Comparison of ENCODE assay signal across 13 mouse cellular contexts in genomic region chr4:62514995-62515394, GRCm38 (mm10). TPM values are rescaled to one million over a fixed set of nuclear protein-coding genes. Genes with fewer than 3 reads are reported as not detected.
DNase-seq lines count a peak whose midpoint lies in the region; ATAC-seq and TF ChIP-seq lines count a peak whose summit lies in the region.
"Had no signal": no experiment of that assay in that cellular context is flagged by ENCODE, and none has a peak within 500 bp of the region (broad histone marks: within the 10 kb centered on the region; RNA-seq: fewer than 3 reads in every experiment).

No protein-coding gene starts in this region.

- peaks cover 48% of the 10 kb centered on the region for H3K4me1 ChIP-seq in heart, embryonic 12.5 days (replicated peaks)
- peaks cover 24% of the 10 kb centered on the region for H3K4me1 ChIP-seq in lung, embryonic 14.5 days (ENCODE audit: insufficient read depth)
- peaks cover 20 to 49% of the 10 kb centered on the region in 2 experiments for H3K4me1 ChIP-seq in liver, embryonic 14.5 days (replicated peaks; ENCODE audit: control insufficient read depth in 2 of 2, insufficient read depth in 2 of 2, low read length in 1 of 2)

- TF ChIP-seq CTCF in lung, embryonic 14.5 days (IDR thresholded peaks at IDR 0.05; ENCODE audit: low read depth): no peak
- no peak for TF ChIP-seq CTCF in liver, embryonic 14.5 days (IDR thresholded peaks at IDR 0.05; ENCODE audit: low read depth)

- no peaks in the 10 kb centered on the region for H3K9me3 ChIP-seq in heart, embryonic 12.5 days (replicated peaks)
- no peaks in the 10 kb centered on the region for H3K9me3 ChIP-seq in lung, embryonic 14.5 days (ENCODE audit: low read depth, low read length)
- H3K9me3 ChIP-seq in liver, embryonic 14.5 days (ENCODE audit: control insufficient read depth, low read length): no peaks in the 10 kb centered on the region
- H3K9me3 ChIP-seq: limb, embryonic 10.5 days had no signal

- peak overlapping the region; percentile 82 for H3K27ac ChIP-seq in heart, embryonic 12.5 days (ENCODE audit: poor library complexity, severe bottlenecking)
- peak overlapping the region; percentile 79; the same call in 1 of the 2 replicates for H3K27ac ChIP-seq in lung, embryonic 14.5 days (ENCODE audit: low read depth)
- H3K27ac ChIP-seq in liver, embryonic 14.5 days: peak overlapping the region; percentile 98

- H3K4me3 ChIP-seq in heart, embryonic 12.5 days: peak overlapping the region; percentile 22; the same call in 1 of the 2 replicates
- peak overlapping the region; percentile 21; the same call in 1 of the 2 replicates for H3K4me3 ChIP-seq in lung, embryonic 14.5 days (ENCODE audit: low read depth, low read length)
- H3K4me3 ChIP-seq in liver, embryonic 14.5 days (ENCODE audit: insufficient read depth in 1 of 2, low read depth in 2 of 2, low read length in 2 of 2): peak overlapping the region; percentile 92 to 98
- H3K4me3 ChIP-seq: myocyte had no signal

- H3K27me3 ChIP-seq in heart, embryonic 12.5 days (replicated peaks): no peaks in the 10 kb centered on the region
- H3K27me3 ChIP-seq in lung, embryonic 14.5 days (ENCODE audit: insufficient read depth, low read length): no peaks in the 10 kb centered on the region
- no peaks in the 10 kb centered on the region for H3K27me3 ChIP-seq in liver, embryonic 14.5 days (ENCODE audit: control insufficient read depth, insufficient read depth, low read length)

- DNase-seq in cerebellum, adult 11-12 months: peak; percentile 37
- DNase-seq in cerebellum, postnatal 4 days (ENCODE audit: low spot score in 2 of 2): no peak
- no peak for DNase-seq in heart, adult 9 months (ENCODE audit: low spot score in 2 of 2)
- DNase-seq in lung, embryonic 14.5 days: peak; percentile 44
- no peak for DNase-seq in lung, postnatal 14 days
- no peak for DNase-seq in liver, embryonic 14.5 days (ENCODE audit: low read depth in 3 of 3, low spot score in 3 of 3)
- no peak for DNase-seq in layer of hippocampus, adult 9-10 months (ENCODE audit: low spot score)
- DNase-seq: adrenal gland, postnatal 14 days; layer of hippocampus, adult 9-11 months had no signal

- ATAC-seq in heart, embryonic 12.5 days (ENCODE audit: insufficient number of reproducible peaks, low FRiP score): no peak
- ATAC-seq in lung, embryonic 14.5 days (ENCODE audit: insufficient read depth): no peak
- ATAC-seq in liver, embryonic 14.5 days (ENCODE audit: insufficient read depth): no peak
- ATAC-seq: inflammation-experienced regulatory T-cells, adult 6 months had no signal

- peak overlapping the region; percentile 84 for H3K4me2 ChIP-seq in heart, embryonic 12.5 days
- H3K4me2 ChIP-seq in lung, embryonic 14.5 days: peak overlapping the region; percentile 33; the same call in 1 of the 2 replicates
- H3K4me2 ChIP-seq in liver, embryonic 14.5 days (ENCODE audit: low read depth): peak overlapping the region; percentile 87

- peaks cover 40% of the 10 kb centered on the region for H3K36me3 ChIP-seq in heart, embryonic 12.5 days
- H3K36me3 ChIP-seq in lung, embryonic 14.5 days (ENCODE audit: insufficient read depth): peaks cover 36% of the 10 kb centered on the region
- peaks cover 58% of the 10 kb centered on the region for H3K36me3 ChIP-seq in liver, embryonic 14.5 days (replicated peaks; ENCODE audit: control insufficient read depth, insufficient read depth, low read depth)

- no peak for TF ChIP-seq EP300 in liver, embryonic 14.5 days (IDR thresholded peaks at IDR 0.05; ENCODE audit: low read depth)

- WGBS in heart, embryonic 12.5 days: 62% methylated on average over 7 of the region's 7 CpGs
- WGBS in lung, embryonic 14.5 days: 55% methylated on average over 7 of the region's 7 CpGs
- WGBS in liver, embryonic 14.5 days (ENCODE audit: insufficient replicate concordance): 60% methylated on average over 7 of the region's 7 CpGs

- no peak overlapping the region for H3K9ac ChIP-seq in heart, embryonic 12.5 days
- 0 out of 2 replicates have a peak overlapping the region, but pooled peaks have one; percentile 9 for H3K9ac ChIP-seq in lung, embryonic 14.5 days
- H3K9ac ChIP-seq in liver, embryonic 14.5 days (replicated peaks): peak overlapping the region; percentile 100

RNA-seq across cellular contexts. Expression of gene Alad, which starts 4.7 kb away (rescaled TPM):
- 74.3 and 80.0 TPM in 2 replicates for polyA plus RNA-seq in heart, embryonic 12.5 days (2016; fragmentation: Nextera tagmentation; extraction: Ambion mirVana)
- polyA plus RNA-seq in lung, embryonic 14.5 days (2014; fragmentation: Nextera tagmentation; extraction: Ambion mirVana): 103 and 110 TPM in 2 replicates
- polyA plus RNA-seq in liver, embryonic 14.5 days (2012; rRNA removed): 296 and 338 TPM in 2 replicates
- polyA plus RNA-seq in liver, embryonic 14.5 days (2014; fragmentation: Nextera tagmentation; extraction: Ambion mirVana): 629 and 675 TPM in 2 replicates

RNA-seq across cellular contexts. Expression of gene Pole3, which starts 9.9 kb away (rescaled TPM):
- polyA plus RNA-seq in heart, embryonic 12.5 days (2016; fragmentation: Nextera tagmentation; extraction: Ambion mirVana): 53.6 and 59.9 TPM in 2 replicates
- 94.5 and 96.4 TPM in 2 replicates for polyA plus RNA-seq in lung, embryonic 14.5 days (2014; fragmentation: Nextera tagmentation; extraction: Ambion mirVana)
- 24.3 and 37.4 TPM in 2 replicates for polyA plus RNA-seq in liver, embryonic 14.5 days (2012; rRNA removed)
- 54.7 and 59.8 TPM in 2 replicates for polyA plus RNA-seq in liver, embryonic 14.5 days (2014; fragmentation: Nextera tagmentation; extraction: Ambion mirVana)

RNA-seq across cellular contexts. Expression of gene 4933430I17Rik, which starts 10.2 kb away (rescaled TPM):
- 0.31 and 0.43 TPM in 2 replicates for polyA plus RNA-seq in heart, embryonic 12.5 days (2016; fragmentation: Nextera tagmentation; extraction: Ambion mirVana)
- 0.68 and 1.1 TPM in 2 replicates for polyA plus RNA-seq in lung, embryonic 14.5 days (2014; fragmentation: Nextera tagmentation; extraction: Ambion mirVana)
- 0.10 and 0.12 TPM in 2 replicates for polyA plus RNA-seq in liver, embryonic 14.5 days (2012; rRNA removed)
- polyA plus RNA-seq in liver, embryonic 14.5 days (2014; fragmentation: Nextera tagmentation; extraction: Ambion mirVana): 0.08 and 0.20 TPM in 2 replicates

RNA-seq across cellular contexts. Expression of gene Hdhd3, which starts 11.7 kb away (rescaled TPM):
- polyA plus RNA-seq in heart, embryonic 12.5 days (2016; fragmentation: Nextera tagmentation; extraction: Ambion mirVana): 7.0 and 8.0 TPM in 2 replicates
- 16.6 and 17.7 TPM in 2 replicates for polyA plus RNA-seq in lung, embryonic 14.5 days (2014; fragmentation: Nextera tagmentation; extraction: Ambion mirVana)
- 3.6 and 4.2 TPM in 2 replicates for polyA plus RNA-seq in liver, embryonic 14.5 days (2012; rRNA removed)
- 6.4 and 9.1 TPM in 2 replicates for polyA plus RNA-seq in liver, embryonic 14.5 days (2014; fragmentation: Nextera tagmentation; extraction: Ambion mirVana)

RNA-seq across cellular contexts. Expression of gene Bspry, which starts 35.1 kb away (rescaled TPM):
- polyA plus RNA-seq in heart, embryonic 12.5 days (2016; fragmentation: Nextera tagmentation; extraction: Ambion mirVana): 0.49 and 0.64 TPM in 2 replicates
- 30.5 and 31.0 TPM in 2 replicates for polyA plus RNA-seq in lung, embryonic 14.5 days (2014; fragmentation: Nextera tagmentation; extraction: Ambion mirVana)
- 0.19 and 0.25 TPM in 2 replicates for polyA plus RNA-seq in liver, embryonic 14.5 days (2012; rRNA removed)
- polyA plus RNA-seq in liver, embryonic 14.5 days (2014; fragmentation: Nextera tagmentation; extraction: Ambion mirVana): 0.17 and 0.23 TPM in 2 replicates

Comparison
In these comparisons a context has a peak if more than half of its experiments do, and no peak if none do; other contexts are left out.
1. DNase-seq: peak in cerebellum, adult 11-12 months (single experiment) and lung, embryonic 14.5 days (single experiment); none in cerebellum, postnatal 4 days (0 of 2), heart, adult 9 months (0 of 2), lung, postnatal 14 days (single experiment), liver, embryonic 14.5 days (0 of 3) and layer of hippocampus, adult 9-10 months (single experiment).
2. H3K4me2 ChIP-seq: peak in every context shown above with its lines; median percentile 87 in liver, embryonic 14.5 days; 84 in heart, embryonic 12.5 days; 33 in lung, embryonic 14.5 days.
3. H3K4me3 ChIP-seq: peak in every context shown above with its lines; median percentile 95 in liver, embryonic 14.5 days; 22 in heart, embryonic 12.5 days; 21 in lung, embryonic 14.5 days.
4. Peak in every context shown above with its lines, with median percentiles within 50 percentile points of each other: H3K27ac ChIP-seq.